Mouse (Mus musculus): ENCODE results near the gene Tle3. TPM values are rescaled to one million over a fixed set of nuclear protein-coding genes. Genes with fewer than 3 reads are reported as not detected.

Gene Tle3
- total and polyA plus RNA-seq, 2 experiments, result 2.4 to 14.8 TPM

- H3K4me1 ChIP-seq (ENCODE audit: control insufficient read depth, insufficient read depth, low read length), result no peaks in the 10 kb centered on the region
- H3K9ac ChIP-seq (ENCODE audit: low read depth, low read length), result no peak overlapping the region
- WGBS, result 79% methylated on average over 9 of the region's 9 CpGs
- H3K27ac ChIP-seq (replicated peaks; ENCODE audit: insufficient read depth, low read depth, low read length), result no peak overlapping the region
- no peak for DNase-seq (ENCODE audit: extremely low read depth, low read depth, low spot score)
- no peaks in the 10 kb centered on the region for H3K27me3 ChIP-seq (ENCODE audit: control insufficient read depth, insufficient read depth, low read length)
- no peak for TF ChIP-seq CTCF (IDR thresholded peaks at IDR 0.05; ENCODE audit: low read depth, low read length)
- no peak for TF ChIP-seq POLR2A (IDR thresholded peaks at IDR 0.05; ENCODE audit: extremely low read depth, insufficient read depth, low read length)
- no peaks in the 10 kb centered on the region; the same call in 1 of the 2 replicates for H3K79me2 ChIP-seq (ENCODE audit: control insufficient read depth, insufficient read depth, low read length)
- no peak overlapping the region for H3K4me3 ChIP-seq (ENCODE audit: insufficient read depth, low read depth, low read length)
- no peaks in the 10 kb centered on the region; the same call in 1 of the 2 replicates for H3K36me3 ChIP-seq (ENCODE audit: control insufficient read depth, insufficient read depth, low read length)
Measured at GRCm38 (mm10) chr9:61401664-61402063, 29.5 kb downstream of the Tle3 start.

- WGBS, result 68% methylated on average over 4 of the region's 4 CpGs
- H3K79me2 ChIP-seq (ENCODE audit: control insufficient read depth, insufficient read depth, low read length), result no peaks in the 10 kb centered on the region; the same call in 1 of the 2 replicates
- no peaks in the 10 kb centered on the region for H3K4me1 ChIP-seq (ENCODE audit: control insufficient read depth, insufficient read depth, low read length)
- H3K27me3 ChIP-seq (ENCODE audit: control insufficient read depth, insufficient read depth, low read length), result no peaks in the 10 kb centered on the region
- H3K36me3 ChIP-seq (ENCODE audit: control insufficient read depth, insufficient read depth, low read length), result no peaks in the 10 kb centered on the region; the same call in 1 of the 2 replicates
- TF ChIP-seq POLR2A (IDR thresholded peaks at IDR 0.05; ENCODE audit: extremely low read depth, insufficient read depth, low read length) (no peak), CTCF (IDR thresholded peaks at IDR 0.05; ENCODE audit: low read depth, low read length) (no peak)
- no peak for DNase-seq (ENCODE audit: extremely low read depth, low read depth, low spot score)
- no peak overlapping the region for H3K4me3 ChIP-seq (ENCODE audit: insufficient read depth, low read depth, low read length)
- no peak overlapping the region for H3K9ac ChIP-seq (ENCODE audit: low read depth, low read length)
- no peak overlapping the region for H3K27ac ChIP-seq (replicated peaks; ENCODE audit: insufficient read depth, low read depth, low read length)
Measured at GRCm38 (mm10) chr9:61402268-61402667, 30.1 kb downstream of the Tle3 start.

- no peak overlapping the region for H3K27ac ChIP-seq (replicated peaks; ENCODE audit: insufficient read depth, low read depth, low read length)
- over 99% methylated on average over 5 of the region's 5 CpGs for WGBS
- H3K9ac ChIP-seq (ENCODE audit: low read depth, low read length), result no peak overlapping the region
- no peak overlapping the region for H3K4me3 ChIP-seq (ENCODE audit: insufficient read depth, low read depth, low read length)
- no peaks in the 10 kb centered on the region; the same call in 1 of the 2 replicates for H3K79me2 ChIP-seq (ENCODE audit: control insufficient read depth, insufficient read depth, low read length)
- H3K4me1 ChIP-seq (ENCODE audit: control insufficient read depth, insufficient read depth, low read length), result no peaks in the 10 kb centered on the region
- no peaks in the 10 kb centered on the region for H3K27me3 ChIP-seq (ENCODE audit: control insufficient read depth, insufficient read depth, low read length)
- DNase-seq (ENCODE audit: extremely low read depth, low read depth, low spot score), result no peak
- TF ChIP-seq POLR2A (IDR thresholded peaks at IDR 0.05; ENCODE audit: extremely low read depth, insufficient read depth, low read length) (no peak), CTCF (IDR thresholded peaks at IDR 0.05; ENCODE audit: low read depth, low read length) (no peak)
- H3K36me3 ChIP-seq (ENCODE audit: control insufficient read depth, insufficient read depth, low read length), result peaks cover under 1% of the 10 kb centered on the region
Measured at GRCm38 (mm10) chr9:61402716-61403115, 30.6 kb downstream of the Tle3 start.

GRCm38 (mm10) chr9:61403866-61404614 lies 31.9 kb downstream of the Tle3 start:
- Histone ChIP-seq H3K79me2 (ENCODE audit: control insufficient read depth, insufficient read depth, low read length) (no peaks in the 10 kb centered on the region), H3K27me3 (ENCODE audit: control insufficient read depth, insufficient read depth, low read length) (no peaks in the 10 kb centered on the region), H3K4me3 (ENCODE audit: insufficient read depth, low read depth, low read length) (no peak overlapping the region), H3K27ac (replicated peaks; ENCODE audit: insufficient read depth, low read depth, low read length) (no peak overlapping the region), H3K4me1 (ENCODE audit: control insufficient read depth, insufficient read depth, low read length) (no peaks in the 10 kb centered on the region), H3K9ac (ENCODE audit: low read depth, low read length) (no peak overlapping the region), H3K36me3 (ENCODE audit: control insufficient read depth, insufficient read depth, low read length) (peaks cover 9% of the 10 kb centered on the region)
- 94% methylated on average over 16 of the region's 16 CpGs for WGBS
- TF ChIP-seq CTCF (IDR thresholded peaks at IDR 0.05; ENCODE audit: low read depth, low read length) (no peak), POLR2A (IDR thresholded peaks at IDR 0.05; ENCODE audit: extremely low read depth, insufficient read depth, low read length) (no peak)
- no peak for DNase-seq (ENCODE audit: extremely low read depth, low read depth, low spot score)

GRCm38 (mm10) chr9:61404615-61404980 lies 32.4 kb downstream of the Tle3 start:
- H3K79me2 ChIP-seq (ENCODE audit: control insufficient read depth, insufficient read depth, low read length), result no peaks in the 10 kb centered on the region
- H3K4me3 ChIP-seq (ENCODE audit: insufficient read depth, low read depth, low read length), result no peak overlapping the region
- H3K27me3 ChIP-seq (ENCODE audit: control insufficient read depth, insufficient read depth, low read length), result no peaks in the 10 kb centered on the region
- no peak overlapping the region for H3K27ac ChIP-seq (replicated peaks; ENCODE audit: insufficient read depth, low read depth, low read length)
- no peak for DNase-seq (ENCODE audit: extremely low read depth, low read depth, low spot score)
- no peak overlapping the region for H3K9ac ChIP-seq (ENCODE audit: low read depth, low read length)
- no peak for TF ChIP-seq POLR2A (IDR thresholded peaks at IDR 0.05; ENCODE audit: extremely low read depth, insufficient read depth, low read length)
- no peak for TF ChIP-seq CTCF (IDR thresholded peaks at IDR 0.05; ENCODE audit: low read depth, low read length)
- H3K4me1 ChIP-seq (ENCODE audit: control insufficient read depth, insufficient read depth, low read length), result no peaks in the 10 kb centered on the region
- peaks cover 10% of the 10 kb centered on the region for H3K36me3 ChIP-seq (ENCODE audit: control insufficient read depth, insufficient read depth, low read length)
- 92% methylated on average over 3 of the region's 3 CpGs for WGBS

- peaks cover 10% of the 10 kb centered on the region for H3K36me3 ChIP-seq (ENCODE audit: control insufficient read depth, insufficient read depth, low read length)
- H3K79me2 ChIP-seq (ENCODE audit: control insufficient read depth, insufficient read depth, low read length), result no peaks in the 10 kb centered on the region
- H3K27ac ChIP-seq (replicated peaks; ENCODE audit: insufficient read depth, low read depth, low read length), result no peak overlapping the region
- H3K9ac ChIP-seq (ENCODE audit: low read depth, low read length), result no peak overlapping the region
- H3K27me3 ChIP-seq (ENCODE audit: control insufficient read depth, insufficient read depth, low read length), result no peaks in the 10 kb centered on the region
- peak; percentile 31 for DNase-seq (ENCODE audit: extremely low read depth, low read depth, low spot score)
- WGBS, result 69% methylated on average over 19 of the region's 19 CpGs
- TF ChIP-seq CTCF (IDR thresholded peaks at IDR 0.05; ENCODE audit: low read depth, low read length) (no peak), POLR2A (IDR thresholded peaks at IDR 0.05; ENCODE audit: extremely low read depth, insufficient read depth, low read length) (no peak)
- H3K4me3 ChIP-seq (ENCODE audit: insufficient read depth, low read depth, low read length), result no peak overlapping the region
- H3K4me1 ChIP-seq (ENCODE audit: control insufficient read depth, insufficient read depth, low read length), result no peaks in the 10 kb centered on the region
Measured at GRCm38 (mm10) chr9:61404998-61405621, 32.9 kb downstream of the Tle3 start.

Measured in liver, adult 2 months (tissue).